Mouse (Mus musculus): ENCODE data around the gene Sorcs2. TPM values are rescaled to one million over a fixed set of nuclear protein-coding genes. Genes with fewer than 3 reads are reported as not detected.

Sorcs2 gene
- polyA plus RNA-seq, 1 experiment = 2.5 TPM

GRCm38 (mm10) chr5:36003797-36004196, 394.1 kb downstream of the Sorcs2 start:
- Histone ChIP-seq H3K27ac (ENCODE audit: control insufficient read depth, insufficient read depth, low read depth, low read length, poor library complexity) (no peak overlapping the region), H3K4me3 (replicated peaks; ENCODE audit: control insufficient read depth, low read depth, low read length) (no peak overlapping the region), H3K4me1 (ENCODE audit: control insufficient read depth, insufficient read depth, low read length) (no peaks in the 10 kb centered on the region)
- TF ChIP-seq POLR2A (IDR thresholded peaks at IDR 0.05; ENCODE audit: borderline replicate concordance, control insufficient read depth, low read depth, low read length) = no peak
- TF ChIP-seq CTCF (IDR thresholded peaks at IDR 0.05; ENCODE audit: control insufficient read depth, insufficient read depth, low read length) = no peak
- WGBS = 70% methylated on average over 10 of the region's 10 CpGs

GRCm38 (mm10) chr5:35989986-35990735, 407.8 kb downstream of the Sorcs2 start:
- Histone ChIP-seq H3K4me3 (replicated peaks; ENCODE audit: control insufficient read depth, low read depth, low read length) (no peak overlapping the region), H3K4me1 (ENCODE audit: control insufficient read depth, insufficient read depth, low read length) (no peaks in the 10 kb centered on the region), H3K27ac (ENCODE audit: control insufficient read depth, insufficient read depth, low read depth, low read length, poor library complexity) (no peak overlapping the region)
- WGBS = 82% methylated on average over 11 of the region's 11 CpGs
- TF ChIP-seq POLR2A (IDR thresholded peaks at IDR 0.05; ENCODE audit: borderline replicate concordance, control insufficient read depth, low read depth, low read length) (no peak), CTCF (IDR thresholded peaks at IDR 0.05; ENCODE audit: control insufficient read depth, insufficient read depth, low read length) (no peak)

- no peak overlapping the region for H3K4me3 ChIP-seq (replicated peaks; ENCODE audit: control insufficient read depth, low read depth, low read length)
- TF ChIP-seq CTCF (IDR thresholded peaks at IDR 0.05; ENCODE audit: control insufficient read depth, insufficient read depth, low read length) = no peak
- TF ChIP-seq POLR2A (IDR thresholded peaks at IDR 0.05; ENCODE audit: borderline replicate concordance, control insufficient read depth, low read depth, low read length) = no peak
- 66% methylated on average over 6 of the region's 6 CpGs for WGBS
- H3K27ac ChIP-seq (ENCODE audit: control insufficient read depth, insufficient read depth, low read depth, low read length, poor library complexity) = no peak overlapping the region
- H3K4me1 ChIP-seq (ENCODE audit: control insufficient read depth, insufficient read depth, low read length) = no peaks in the 10 kb centered on the region
Measured at GRCm38 (mm10) chr5:35989506-35989905, 408.4 kb downstream of the Sorcs2 start.

- no peak for TF ChIP-seq CTCF (IDR thresholded peaks at IDR 0.05; ENCODE audit: control insufficient read depth, insufficient read depth, low read length)
- H3K4me1 ChIP-seq (ENCODE audit: control insufficient read depth, insufficient read depth, low read length) = no peaks in the 10 kb centered on the region
- WGBS = 88% methylated on average over 8 of the region's 8 CpGs
- no peak overlapping the region for H3K4me3 ChIP-seq (replicated peaks; ENCODE audit: control insufficient read depth, low read depth, low read length)
- no peak overlapping the region for H3K27ac ChIP-seq (ENCODE audit: control insufficient read depth, insufficient read depth, low read depth, low read length, poor library complexity)
Measured at GRCm38 (mm10) chr5:35988085-35988484, 409.9 kb downstream of the Sorcs2 start.

- Histone ChIP-seq H3K27ac (ENCODE audit: control insufficient read depth, insufficient read depth, low read depth, low read length, poor library complexity) (no peak overlapping the region), H3K4me1 (ENCODE audit: control insufficient read depth, insufficient read depth, low read length) (no peaks in the 10 kb centered on the region), H3K4me3 (replicated peaks; ENCODE audit: control insufficient read depth, low read depth, low read length) (no peak overlapping the region)
- TF ChIP-seq CTCF (IDR thresholded peaks at IDR 0.05; ENCODE audit: control insufficient read depth, insufficient read depth, low read length) = no peak
- no peak for TF ChIP-seq POLR2A (IDR thresholded peaks at IDR 0.05; ENCODE audit: borderline replicate concordance, control insufficient read depth, low read depth, low read length)
- WGBS = 88% methylated on average over 8 of the region's 8 CpGs
Measured at GRCm38 (mm10) chr5:35985611-35986010, 412.3 kb downstream of the Sorcs2 start.

GRCm38 (mm10) chr5:35981976-35982375, 416.0 kb downstream of the Sorcs2 start:
- Histone ChIP-seq H3K27ac (ENCODE audit: control insufficient read depth, insufficient read depth, low read depth, low read length, poor library complexity) (no peak overlapping the region), H3K4me3 (replicated peaks; ENCODE audit: control insufficient read depth, low read depth, low read length) (no peak overlapping the region), H3K4me1 (ENCODE audit: control insufficient read depth, insufficient read depth, low read length) (no peaks in the 10 kb centered on the region)
- WGBS = 43% methylated on average over 4 of the region's 4 CpGs
- TF ChIP-seq POLR2A (IDR thresholded peaks at IDR 0.05; ENCODE audit: borderline replicate concordance, control insufficient read depth, low read depth, low read length) (no peak), CTCF (IDR thresholded peaks at IDR 0.05; ENCODE audit: control insufficient read depth, insufficient read depth, low read length) (peak; percentile 93)

GRCm38 (mm10) chr5:35981341-35981740, 416.6 kb downstream of the Sorcs2 start:
- H3K4me3 ChIP-seq (replicated peaks; ENCODE audit: control insufficient read depth, low read depth, low read length) = no peak overlapping the region
- TF ChIP-seq CTCF (IDR thresholded peaks at IDR 0.05; ENCODE audit: control insufficient read depth, insufficient read depth, low read length) = no peak
- TF ChIP-seq POLR2A (IDR thresholded peaks at IDR 0.05; ENCODE audit: borderline replicate concordance, control insufficient read depth, low read depth, low read length) = no peak
- no peaks in the 10 kb centered on the region for H3K4me1 ChIP-seq (ENCODE audit: control insufficient read depth, insufficient read depth, low read length)
- no peak overlapping the region for H3K27ac ChIP-seq (ENCODE audit: control insufficient read depth, insufficient read depth, low read depth, low read length, poor library complexity)
- WGBS = 72% methylated on average over 5 of the region's 5 CpGs

GRCm38 (mm10) chr5:35980542-35980941, 417.4 kb downstream of the Sorcs2 start:
- Histone ChIP-seq H3K27ac (ENCODE audit: control insufficient read depth, insufficient read depth, low read depth, low read length, poor library complexity) (no peak overlapping the region), H3K4me3 (replicated peaks; ENCODE audit: control insufficient read depth, low read depth, low read length) (no peak overlapping the region), H3K4me1 (ENCODE audit: control insufficient read depth, insufficient read depth, low read length) (no peaks in the 10 kb centered on the region)
- TF ChIP-seq CTCF (IDR thresholded peaks at IDR 0.05; ENCODE audit: control insufficient read depth, insufficient read depth, low read length) (no peak), POLR2A (IDR thresholded peaks at IDR 0.05; ENCODE audit: borderline replicate concordance, control insufficient read depth, low read depth, low read length) (no peak)
- WGBS = 83% methylated on average over 5 of the region's 5 CpGs

GRCm38 (mm10) chr5:35975681-35976080, 422.3 kb downstream of the Sorcs2 start:
- Histone ChIP-seq H3K4me1 (ENCODE audit: control insufficient read depth, insufficient read depth, low read length) (no peaks in the 10 kb centered on the region), H3K27ac (ENCODE audit: control insufficient read depth, insufficient read depth, low read depth, low read length, poor library complexity) (no peak overlapping the region), H3K4me3 (replicated peaks; ENCODE audit: control insufficient read depth, low read depth, low read length) (no peak overlapping the region)
- WGBS = 22% methylated on average over 5 of the region's 5 CpGs
- no peak for TF ChIP-seq POLR2A (IDR thresholded peaks at IDR 0.05; ENCODE audit: borderline replicate concordance, control insufficient read depth, low read depth, low read length)
- TF ChIP-seq CTCF (IDR thresholded peaks at IDR 0.05; ENCODE audit: control insufficient read depth, insufficient read depth, low read length) = peak; percentile 85
